Mouse (Mus musculus) bone marrow, adult 2 months (tissue): ENCODE data around the gene Trip11.

Experiments
- CTCF ChIP-seq: fragments of 200-500 bp; IDR thresholded peaks from 2 replicates; pipeline ENCODE4 v1.5.1; 2011; ENCODE audit warnings: low read length, control low read depth; ENCODE audit not compliant: control insufficient read depth, insufficient read depth
- POLR2A ChIP-seq: fragments of 200-500 bp; IDR thresholded peaks from 2 replicates; pipeline ENCODE4 v1.6.1; 2011; ENCODE audit warnings: low read depth, mild to moderate bottlenecking, control low read depth, low read length, borderline replicate concordance; ENCODE audit not compliant: control insufficient read depth

DNA sequence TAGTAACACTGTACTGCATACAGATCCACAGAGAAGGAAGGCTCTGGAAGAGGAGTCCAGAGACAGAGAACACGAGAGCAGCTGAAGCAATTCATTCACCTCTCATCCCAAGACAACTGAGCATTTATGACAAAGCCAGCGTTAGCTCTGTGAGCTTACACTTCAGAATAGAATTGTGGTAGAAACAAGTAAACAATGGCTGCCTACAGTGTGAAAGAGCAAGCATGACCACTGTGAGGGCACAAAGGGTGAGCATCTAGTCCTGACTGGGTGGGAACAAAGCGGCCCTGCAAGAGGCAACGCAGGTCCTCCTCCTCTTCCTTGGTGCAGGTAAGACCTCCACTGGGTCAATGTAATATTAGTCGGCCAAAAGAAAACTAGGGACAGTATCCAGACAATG is 22.0 kb downstream of the Trip11 start:
- no peak for TF ChIP-seq POLR2A
- no peak for TF ChIP-seq CTCF
